Mouse (Mus musculus): ENCODE results near the gene Cpox.

Cpox gene

GRCm38 (mm10) chr16:58670643-58671042, 551 bp downstream of the Cpox start:
- DNase-seq (ENCODE audit: low read depth), result no peak

- DNase-seq (ENCODE audit: low read depth), result no peak
Observed at GRCm38 (mm10) chr16:58671212-58671985, 1.3 kb downstream of the Cpox start.

- DNase-seq (ENCODE audit: low read depth), result no peak
Observed at GRCm38 (mm10) chr16:58672396-58672795, 2.3 kb downstream of the Cpox start.

- no peak for DNase-seq (ENCODE audit: low read depth)
Observed at GRCm38 (mm10) chr16:58673811-58674410, 3.8 kb downstream of the Cpox start.

GRCm38 (mm10) chr16:58675256-58675655, 5.2 kb downstream of the Cpox start:
- no peak for DNase-seq (ENCODE audit: low read depth)

- DNase-seq (ENCODE audit: low read depth), result no peak
Observed at GRCm38 (mm10) chr16:58676156-58676555, 6.1 kb downstream of the Cpox start.

- no peak for DNase-seq (ENCODE audit: low read depth)
Observed at GRCm38 (mm10) chr16:58676633-58677032, 6.5 kb downstream of the Cpox start.

- DNase-seq (ENCODE audit: low read depth), result no peak
Observed at GRCm38 (mm10) chr16:58677491-58677890, 7.4 kb downstream of the Cpox start.

- no peak for DNase-seq (ENCODE audit: low read depth)
Observed at GRCm38 (mm10) chr16:58678660-58679059, 8.6 kb downstream of the Cpox start.

GRCm38 (mm10) chr16:58682046-58682445, 12.0 kb downstream of the Cpox start:
- DNase-seq (ENCODE audit: low read depth), result no peak

GRCm38 (mm10) chr16:58682870-58683269, 12.8 kb downstream of the Cpox start:
- no peak for DNase-seq (ENCODE audit: low read depth)

GRCm38 (mm10) chr16:58683911-58684310, 13.8 kb downstream of the Cpox start:
- no peak for DNase-seq (ENCODE audit: low read depth)

GRCm38 (mm10) chr16:58684537-58684936, 14.4 kb downstream of the Cpox start:
- DNase-seq (ENCODE audit: low read depth), result no peak

GRCm38 (mm10) chr16:58685548-58686537, 15.8 kb downstream of the Cpox start:
- no peak for DNase-seq (ENCODE audit: low read depth)

- DNase-seq (ENCODE audit: low read depth), result no peak
Observed at GRCm38 (mm10) chr16:58688534-58688933, 18.4 kb downstream of the Cpox start.

- no peak for DNase-seq (ENCODE audit: low read depth)
Observed at GRCm38 (mm10) chr16:58689555-58690169, 19.6 kb downstream of the Cpox start.

GRCm38 (mm10) chr16:58690322-58690732, 20.2 kb downstream of the Cpox start:
- no peak for DNase-seq (ENCODE audit: low read depth)

GRCm38 (mm10) chr16:58694091-58694490, 24.0 kb downstream of the Cpox start:
- DNase-seq (ENCODE audit: low read depth), result no peak

- DNase-seq (ENCODE audit: low read depth), result no peak
Observed at GRCm38 (mm10) chr16:58696796-58697195, 26.7 kb downstream of the Cpox start.

- DNase-seq (ENCODE audit: low read depth), result no peak
Observed at GRCm38 (mm10) chr16:58697261-58697660, 27.2 kb downstream of the Cpox start.

- no peak for DNase-seq (ENCODE audit: low read depth)
Observed at GRCm38 (mm10) chr16:58700174-58700573, 30.1 kb downstream of the Cpox start.

- DNase-seq (ENCODE audit: low read depth), result no peak
Observed at GRCm38 (mm10) chr16:58700816-58701424, 30.8 kb downstream of the Cpox start.
